Mouse (Mus musculus) frontal cortex, adult (tissue): ENCODE results near the gene 3110082I17Rik.

ENCODE experiments used
- ATAC-seq: cut with Nextera tagmentation; 2 replicates; pipeline ENCODE4 v1.9.2; 2017; ENCODE audit warnings: mild to moderate bottlenecking, moderate library complexity, mixed read lengths; ENCODE audit not compliant: low TSS enrichment

Gene 3110082I17Rik

DNA sequence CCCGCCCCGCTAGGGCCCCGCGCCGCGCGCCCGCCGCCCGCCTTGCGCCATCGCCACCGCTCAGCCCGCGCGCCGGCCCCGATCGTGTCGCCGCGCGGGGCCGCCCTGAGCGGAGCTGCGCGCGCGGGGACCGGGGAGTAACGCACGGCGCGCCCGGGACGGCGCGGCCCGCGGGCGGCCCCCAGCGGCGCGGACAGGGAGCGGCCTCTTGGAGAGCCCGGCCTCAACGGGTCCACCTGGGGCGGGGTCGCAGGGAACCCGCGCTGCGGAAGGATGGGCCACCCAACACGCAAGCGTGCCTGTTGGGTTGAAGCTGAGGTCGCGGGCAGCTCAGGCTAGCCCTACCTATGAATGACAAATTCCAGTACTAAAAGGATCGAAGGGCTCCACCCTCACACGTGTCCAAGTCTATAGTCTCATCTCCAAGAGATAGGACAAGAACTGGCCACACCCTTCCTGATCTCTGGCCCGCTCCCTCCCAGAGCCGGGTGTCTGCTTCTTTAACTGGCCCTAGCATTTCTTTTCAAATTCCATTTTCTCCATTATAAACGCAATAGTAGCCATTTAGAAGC, 134.8 kb downstream of the 3110082I17Rik start, which contains the start of gene Adap1:
Gene Adap1 (minus strand): TSS at position 228 of the 572 bp plus-strand sequence.
- peak; percentile 46 for ATAC-seq

GRCm38 (mm10) chr5:139324691-139325394, 135.5 kb downstream of the 3110082I17Rik start:
- ATAC-seq: peak; percentile 7

DNA sequence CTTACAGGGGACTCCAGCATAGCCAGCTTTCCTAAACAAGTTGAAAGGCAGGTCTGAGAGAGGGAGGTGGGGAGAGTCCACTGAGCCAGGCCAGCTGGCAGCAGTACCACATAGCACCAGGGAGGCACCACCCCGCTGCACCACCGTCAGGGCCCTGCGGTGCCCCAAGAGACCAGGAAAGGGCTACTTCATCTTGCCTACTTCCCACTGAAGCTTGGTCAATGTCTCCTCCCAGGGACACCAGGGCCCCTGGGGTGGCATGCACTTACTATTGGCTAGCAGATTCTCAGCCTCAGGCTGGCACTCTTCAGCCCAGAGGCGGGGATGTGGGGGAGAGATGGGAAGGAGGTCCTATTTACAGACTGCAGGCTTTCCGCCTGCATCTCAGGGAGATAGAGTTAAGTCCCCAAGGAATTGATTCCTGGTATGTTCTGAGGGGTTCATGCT, 136.3 kb downstream of the 3110082I17Rik start:
- peak; percentile 52 for ATAC-seq

DNA sequence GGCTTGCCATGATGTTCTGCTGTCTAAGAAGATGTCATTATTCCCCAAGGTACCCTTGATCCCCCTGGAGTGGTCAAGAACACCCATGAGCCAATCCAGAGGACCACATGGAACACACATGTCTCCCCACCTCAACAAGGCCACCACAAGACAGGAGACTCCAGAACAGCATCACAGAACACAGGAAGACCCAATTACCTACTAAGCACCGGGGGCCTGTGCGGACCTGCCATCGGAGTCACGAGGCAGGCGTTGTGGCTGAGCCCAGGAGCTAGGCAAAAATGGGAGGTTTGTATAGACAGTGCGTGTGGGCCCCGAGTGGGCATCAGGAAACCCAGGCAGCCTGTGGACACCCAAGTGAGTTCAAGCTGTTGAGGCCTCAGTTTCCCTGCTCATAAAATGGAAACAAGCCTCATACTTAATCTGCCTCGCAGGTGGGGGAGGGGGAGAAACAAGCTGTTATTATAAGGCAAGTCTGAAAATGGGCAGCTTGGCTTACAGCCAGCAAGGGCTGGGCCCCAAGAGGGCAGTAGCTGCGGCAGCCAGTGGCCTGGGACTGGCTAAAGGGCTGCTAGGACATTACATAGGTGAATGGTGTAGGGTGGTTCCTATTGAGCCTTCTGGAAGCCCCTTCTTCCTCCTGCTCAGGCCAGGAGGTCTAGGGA, 136.9 kb downstream of the 3110082I17Rik start:
- ATAC-seq: no peak

DNA sequence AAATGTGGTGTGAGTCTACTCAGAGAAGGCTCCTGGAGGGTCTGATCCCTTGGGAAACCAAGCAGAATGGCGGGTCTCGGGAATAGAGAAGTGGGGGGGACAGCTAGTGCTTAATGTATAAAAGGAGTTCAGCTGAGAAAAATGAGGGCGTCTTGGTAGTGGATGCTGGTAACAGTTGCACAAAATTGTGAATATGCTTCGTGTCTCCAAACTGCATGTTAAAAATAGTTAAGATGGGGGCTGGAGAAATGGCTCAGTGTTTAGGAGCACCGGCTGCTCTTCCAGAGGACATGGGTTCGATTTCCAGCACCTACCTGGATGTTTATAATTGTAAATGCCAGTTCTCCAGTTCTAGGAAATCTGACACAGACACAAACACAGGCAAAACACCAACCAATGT, 139.0 kb downstream of the 3110082I17Rik start:
- ATAC-seq: 0 out of 2 replicates have a peak, but pooled peaks have one; percentile 11

- ATAC-seq: no peak
Observed at GRCm38 (mm10) chr5:139320424-139320823, 139.9 kb downstream of the 3110082I17Rik start.

GRCm38 (mm10) chr5:139317751-139318504, 142.4 kb downstream of the 3110082I17Rik start:
- ATAC-seq: peak; percentile 69

DNA sequence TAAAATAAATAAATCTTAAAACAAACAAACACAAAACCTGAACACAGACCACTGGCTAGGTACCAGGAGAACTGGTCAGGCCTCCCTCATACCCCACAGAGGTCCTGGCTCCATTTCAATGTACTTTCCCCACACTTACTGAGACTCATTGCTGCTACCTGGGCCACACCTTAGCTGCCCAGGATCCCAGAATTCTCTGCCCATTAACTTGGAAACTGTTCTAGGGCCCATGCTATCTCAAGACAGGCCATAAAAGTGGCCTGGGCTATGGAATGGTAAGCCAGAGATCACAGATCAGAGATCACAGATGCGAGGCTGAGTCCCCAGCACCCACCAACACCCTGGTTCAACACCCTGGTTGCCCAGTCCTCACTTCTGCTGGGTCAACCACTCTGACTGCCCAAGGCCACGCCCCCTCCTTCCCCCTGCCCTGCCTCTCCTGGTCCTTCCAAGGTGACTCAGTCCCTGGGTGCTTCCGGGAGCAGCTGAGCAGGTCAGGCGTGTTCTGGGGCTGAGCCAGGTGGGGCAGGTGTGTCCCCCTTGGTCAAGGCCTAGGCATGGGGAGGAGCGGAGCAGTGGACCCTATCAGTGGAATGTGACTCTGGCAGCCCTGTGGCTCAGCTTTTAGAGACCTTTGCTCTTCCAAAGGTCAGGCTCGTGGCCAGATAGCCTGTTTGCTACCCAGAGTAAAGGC, 143.2 kb downstream of the 3110082I17Rik start:
- ATAC-seq: no peak

DNA sequence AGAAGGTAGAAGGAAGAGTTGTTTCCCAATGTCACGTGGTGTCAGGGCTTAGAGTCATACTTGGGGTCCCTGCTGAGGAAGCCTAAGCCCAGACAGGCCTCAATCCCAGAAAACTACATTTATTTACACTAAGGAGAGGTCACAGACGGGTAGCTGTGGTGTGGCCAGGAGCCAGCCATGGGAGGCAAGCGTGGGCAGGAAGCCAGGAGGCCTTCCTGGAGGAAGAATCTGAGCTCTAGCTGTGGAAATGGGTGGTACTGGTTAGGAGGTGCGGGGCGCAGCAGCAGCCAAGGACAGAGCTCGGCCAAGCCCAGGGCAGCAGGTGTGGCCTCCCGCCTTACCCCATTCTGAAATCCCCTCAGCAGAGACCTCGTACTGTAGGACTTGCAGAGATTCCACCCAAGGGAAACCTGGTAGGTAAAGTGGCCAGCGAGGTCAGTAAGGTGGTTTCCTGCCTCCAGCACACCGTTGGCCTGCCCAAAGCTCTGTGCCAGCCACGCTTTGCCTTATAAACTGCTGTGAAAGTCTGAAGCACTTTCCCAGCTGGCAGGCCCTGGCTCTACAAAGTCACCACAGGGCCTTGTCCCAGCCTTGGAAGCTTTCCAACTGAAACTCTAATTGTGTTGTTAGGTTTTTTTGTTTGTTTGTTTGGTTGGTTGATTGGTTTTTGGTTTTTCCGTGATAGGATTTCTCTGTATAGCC, 145.2 kb downstream of the 3110082I17Rik start:
- no peak for ATAC-seq

GRCm38 (mm10) chr5:139313536-139313935, 146.8 kb downstream of the 3110082I17Rik start:
- ATAC-seq: no peak

DNA sequence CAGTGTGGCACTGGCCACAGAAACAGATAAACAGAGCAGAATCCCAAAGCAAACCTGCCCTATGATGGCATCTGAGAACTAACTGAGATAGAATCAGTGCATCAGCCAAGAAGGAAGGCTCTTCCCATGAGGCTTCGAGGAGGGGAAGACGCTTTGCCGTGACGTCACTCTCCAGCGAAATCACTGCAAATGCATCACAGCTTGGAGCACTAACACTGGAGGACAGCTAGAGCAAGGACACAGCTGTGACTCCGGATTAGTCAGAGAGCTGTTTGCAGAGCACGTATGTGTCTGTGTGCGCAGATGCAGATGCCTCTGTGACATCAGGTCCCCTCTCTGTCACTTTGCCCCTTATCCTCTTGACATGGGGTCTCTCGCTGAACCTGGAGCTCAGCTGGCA, 148.5 kb downstream of the 3110082I17Rik start:
- peak; percentile 72; the same call in 1 of the 2 replicates for ATAC-seq

DNA sequence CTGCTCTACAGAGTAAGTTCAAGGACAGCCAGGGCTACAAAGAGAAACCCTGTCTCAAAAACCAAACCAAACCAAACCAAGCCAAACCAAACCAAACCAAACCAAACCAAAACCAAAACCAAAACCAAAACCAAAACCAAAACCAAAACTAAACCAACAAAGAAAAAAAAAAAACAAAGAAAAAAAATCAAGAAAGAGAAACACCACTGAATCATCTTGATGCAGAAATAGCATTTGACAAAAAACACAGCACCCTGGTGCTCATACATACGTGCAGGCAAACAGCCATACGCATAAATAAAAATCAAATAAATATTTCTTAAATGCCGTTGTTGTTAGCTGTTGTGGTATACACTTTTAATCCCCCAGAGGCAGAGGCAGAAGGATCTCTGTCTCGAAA, 149.8 kb downstream of the 3110082I17Rik start:
- no peak for ATAC-seq

DNA sequence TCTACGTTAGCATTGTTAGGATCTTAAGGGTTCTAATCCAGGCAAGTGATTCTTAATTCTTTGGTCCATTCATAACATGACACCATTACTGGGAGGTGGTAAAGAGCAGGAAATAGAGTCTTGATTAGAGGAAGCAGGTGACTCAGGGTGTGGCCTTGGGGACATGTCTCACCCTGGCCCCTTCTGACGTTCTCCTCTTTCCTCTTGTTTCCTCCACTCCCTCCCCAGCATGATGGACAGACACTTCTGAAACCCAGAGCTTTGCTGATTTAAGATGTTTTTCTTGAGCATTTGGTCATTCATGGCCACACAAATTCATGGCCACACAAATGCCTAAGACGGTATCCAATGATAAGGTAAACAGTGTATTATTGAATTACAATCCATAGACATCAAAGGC, 150.4 kb downstream of the 3110082I17Rik start:
- ATAC-seq: no peak
